Mouse (Mus musculus) cerebellum, adult 2 months (tissue): Measurements from ENCODE around the gene Lgals9.

Source experiments
- CTCF ChIP-seq: fragments of 200-500 bp; IDR thresholded peaks from 2 replicates; pipeline ENCODE4 v1.5.1; 2011; ENCODE audit warnings: low read depth, mild to moderate bottlenecking, control low read depth, low read length, moderate library complexity, borderline replicate concordance; ENCODE audit not compliant: insufficient read depth
- POLR2A ChIP-seq: fragments of 200-500 bp; IDR thresholded peaks from 2 replicates; pipeline ENCODE4 v1.6.1; 2011; ENCODE audit warnings: low read length, control low read depth, borderline replicate concordance; ENCODE audit not compliant: insufficient read depth

GRCm38 (mm10) chr11:79008007-79008775, 23.4 kb upstream of the Lgals9 start:
- no peak for TF ChIP-seq POLR2A
- TF ChIP-seq CTCF, result no peak
